Mouse (Mus musculus): ENCODE results near the gene Ndufb8.

GRCm38 (mm10) chr19:44510534-44511175, 44.6 kb downstream of the Ndufb8 start:
- TF ChIP-seq E2F4 (IDR thresholded peaks at IDR 0.05; ENCODE audit: insufficient read depth) (no peak), POLR2A (IDR thresholded peaks at IDR 0.05; ENCODE audit: insufficient read length, low read depth) (no peak), MYOD1 (IDR thresholded peaks at IDR 0.05; ENCODE audit: control insufficient read depth in 1 of 3, insufficient read length in 2 of 3, low read depth in 2 of 3) (no peak), MYOG (IDR thresholded peaks at IDR 0.05; ENCODE audit: control insufficient read depth in 1 of 3, insufficient read depth in 1 of 3, insufficient read length in 2 of 3, low read depth in 2 of 3) (no peak)
